Mouse (Mus musculus) right cerebral cortex, postnatal 36 days (tissue): ENCODE data around the gene Ascl3.

Source experiments
- DNase-seq, 2 experiments: peaks; one replicate each; pipeline ENCODE4 v3.0.0; 2022; ENCODE audit warnings: low spot score in 2 of 2, mixed read lengths in 1 of 2

Gene Ascl3

DNA sequence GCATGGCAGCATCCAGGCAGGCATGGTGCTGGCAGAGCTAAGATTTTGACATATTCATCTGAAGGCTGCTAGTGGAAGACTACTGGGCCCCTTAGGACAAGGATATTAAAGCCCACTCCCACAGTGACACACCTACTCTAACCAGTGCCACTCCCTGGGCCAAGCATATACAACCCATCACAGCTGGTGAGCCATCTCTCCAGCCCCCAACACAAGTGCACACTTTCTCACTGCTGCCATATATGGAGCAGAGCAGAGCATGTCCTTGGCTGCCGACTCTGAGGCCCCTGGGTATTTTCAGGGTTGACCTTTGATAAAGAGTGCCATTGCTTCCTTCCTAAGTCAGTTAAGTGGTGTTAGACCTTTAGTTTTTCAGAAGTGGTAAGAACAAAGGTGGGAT, 21.5 kb downstream of the Ascl3 start:
- DNase-seq, result no peak

DNA sequence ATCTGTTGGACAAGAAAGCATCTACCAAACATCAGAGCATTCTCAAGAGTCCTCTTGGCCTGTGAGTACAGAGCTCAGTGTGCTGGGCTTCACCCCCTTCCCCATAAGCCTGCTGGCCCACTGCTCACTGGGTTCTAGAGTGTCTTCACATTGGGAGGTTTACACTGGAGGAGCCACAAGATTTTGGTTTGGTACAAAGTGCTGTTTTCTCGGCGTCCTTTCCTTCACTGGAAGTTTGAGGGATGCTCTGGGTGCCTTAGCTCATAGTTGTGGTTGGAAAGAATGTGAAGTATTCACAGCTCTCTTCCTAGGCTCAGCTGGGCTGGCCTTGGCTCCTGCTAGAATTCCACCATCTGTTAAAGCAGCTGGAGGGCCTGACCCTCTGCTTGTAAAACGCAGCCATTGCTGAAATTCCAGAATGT, 22.6 kb downstream of the Ascl3 start:
- DNase-seq, result no peak

DNA sequence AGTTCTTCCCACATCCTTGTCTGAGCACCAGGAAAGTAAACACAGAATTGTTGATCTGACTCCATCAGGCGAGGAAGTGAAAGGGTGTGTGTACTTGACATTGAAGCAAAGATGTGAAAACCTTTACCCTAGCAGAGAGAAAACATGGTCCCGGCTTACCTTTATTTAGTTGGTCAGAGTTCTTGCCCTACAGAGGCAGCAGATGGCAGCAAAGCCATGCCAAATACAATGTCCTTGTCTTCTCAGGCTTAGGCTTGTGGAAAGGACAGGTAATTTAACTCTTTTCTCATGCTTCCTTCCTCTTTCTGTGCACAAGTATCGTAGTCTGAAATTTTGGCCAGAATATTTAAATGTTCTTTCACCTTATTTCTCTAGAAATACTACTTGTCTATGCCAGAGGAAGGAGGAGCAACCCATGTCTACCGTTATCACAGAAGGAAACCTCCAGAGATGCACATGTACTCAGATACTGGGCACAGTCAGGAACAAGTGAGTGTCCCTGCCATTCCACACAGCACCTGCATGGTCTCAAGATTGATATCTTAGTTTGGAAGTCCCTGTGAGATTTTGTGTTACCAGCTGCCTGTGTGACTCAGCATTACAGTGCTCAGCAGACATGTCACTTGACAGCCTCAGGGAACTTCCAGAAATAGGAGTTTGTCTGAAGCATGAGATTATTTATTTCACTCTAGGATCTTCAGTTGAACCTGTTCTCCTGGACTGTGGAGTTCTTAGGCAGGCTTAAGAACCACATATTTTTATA, 24.3 kb downstream of the Ascl3 start:
- DNase-seq, result no peak

DNA sequence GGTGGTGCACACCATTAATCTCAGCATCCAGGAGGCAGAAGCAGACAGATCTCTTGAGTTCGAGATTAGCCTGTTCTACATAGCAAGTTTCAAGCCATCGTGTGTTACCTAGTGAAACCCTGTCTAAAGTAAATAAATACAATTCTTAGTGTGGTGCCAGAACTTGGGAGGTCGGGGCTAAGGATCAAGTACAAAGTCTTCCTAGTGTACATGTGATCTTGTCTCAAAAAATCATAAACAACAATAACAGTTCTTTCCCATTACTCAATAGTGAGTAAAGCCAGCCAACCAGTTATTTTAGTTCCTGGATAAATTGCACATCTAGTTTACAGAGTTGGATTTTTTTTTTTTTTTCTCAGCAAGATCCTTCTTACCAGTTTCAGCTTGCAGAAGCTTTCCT, 27.1 kb downstream of the Ascl3 start:
- no peak for DNase-seq

DNA sequence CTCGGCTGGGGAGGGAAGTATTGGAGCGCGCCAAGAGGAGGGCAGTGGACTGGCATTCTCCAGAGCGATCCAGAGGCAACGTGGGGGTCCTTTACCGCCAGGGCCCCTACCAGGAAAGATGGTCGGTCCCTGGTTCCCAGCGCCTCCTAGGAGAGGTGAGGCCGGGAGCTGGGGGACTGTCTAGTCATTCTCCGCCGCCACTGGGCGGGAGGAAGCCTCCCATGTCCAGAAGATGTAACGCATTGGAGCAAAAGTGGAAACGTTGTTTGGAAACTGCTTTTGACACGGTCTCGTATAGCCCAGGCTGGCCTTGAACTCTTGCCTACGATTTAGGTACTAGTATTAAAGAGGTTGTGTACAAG, 27.5 kb downstream of the Ascl3 start:
- no peak for DNase-seq

DNA sequence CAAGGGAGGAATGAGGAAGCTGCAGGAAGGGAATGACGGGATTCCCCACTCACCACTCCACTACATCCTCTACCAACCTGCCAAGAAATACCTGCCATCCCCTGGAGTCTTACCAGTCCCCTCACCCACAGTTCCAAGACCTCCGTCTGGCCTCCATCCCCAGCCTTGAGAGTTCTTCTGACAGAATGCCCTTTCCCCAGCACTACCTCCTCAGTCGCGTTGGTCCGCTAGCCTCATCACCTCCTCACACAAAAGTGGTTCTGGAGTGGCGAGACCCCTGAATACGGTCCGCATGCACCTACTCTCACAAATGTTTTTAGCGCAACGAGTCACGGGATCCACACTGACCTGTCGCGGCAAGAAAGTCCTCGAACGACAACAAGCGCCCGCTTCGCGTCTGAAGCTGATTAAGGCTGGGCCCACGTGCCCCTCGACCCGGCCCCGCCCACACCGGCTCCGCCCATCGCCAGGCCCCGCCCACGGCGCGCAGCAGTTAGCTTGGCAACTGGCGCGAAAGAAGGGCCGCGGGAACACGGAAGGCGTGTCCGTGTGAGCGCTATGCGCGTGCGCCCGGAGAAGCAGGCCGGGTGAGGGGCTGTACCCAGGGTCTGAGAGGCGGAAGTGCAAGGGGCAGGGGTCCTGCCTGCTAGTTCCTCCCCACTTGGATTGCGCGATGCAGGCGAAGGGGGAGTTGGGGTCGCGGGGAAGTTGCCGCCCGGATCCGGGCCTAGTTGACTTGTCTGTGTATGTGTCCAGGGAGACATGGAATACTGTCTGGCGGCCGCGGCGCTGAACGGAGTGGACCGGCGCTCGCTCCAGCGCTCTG, 28.1 kb downstream of the Ascl3 start, which contains the start of the genes St5 and Akip1:
Gene St5, minus strand, starts transcription at position 416 of the 826 bp plus-strand sequence.
Gene Akip1, plus strand, starts transcription at position 501 of the 826 bp plus-strand sequence.
- peak; percentile 87 to 88 for DNase-seq

DNA sequence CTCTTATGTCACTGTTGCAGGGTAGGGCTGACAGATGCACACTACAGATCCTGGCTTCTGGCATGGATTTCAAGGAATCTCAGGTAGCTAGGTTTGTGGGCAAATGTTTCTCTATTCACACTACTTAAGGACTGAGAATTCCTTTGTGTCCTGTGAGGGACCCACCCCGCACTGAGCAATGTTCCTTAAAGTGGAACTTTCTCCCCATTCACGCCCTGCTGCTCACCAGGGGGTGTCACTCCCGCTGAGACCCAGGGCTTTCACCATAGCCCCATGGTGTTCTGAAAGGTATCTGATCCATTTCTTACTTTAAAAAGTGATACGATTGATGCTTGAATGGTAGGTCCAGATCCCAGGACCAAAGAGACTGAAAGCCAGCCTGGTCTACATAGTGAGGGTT, 28.8 kb downstream of the Ascl3 start:
- DNase-seq, result no peak

DNA sequence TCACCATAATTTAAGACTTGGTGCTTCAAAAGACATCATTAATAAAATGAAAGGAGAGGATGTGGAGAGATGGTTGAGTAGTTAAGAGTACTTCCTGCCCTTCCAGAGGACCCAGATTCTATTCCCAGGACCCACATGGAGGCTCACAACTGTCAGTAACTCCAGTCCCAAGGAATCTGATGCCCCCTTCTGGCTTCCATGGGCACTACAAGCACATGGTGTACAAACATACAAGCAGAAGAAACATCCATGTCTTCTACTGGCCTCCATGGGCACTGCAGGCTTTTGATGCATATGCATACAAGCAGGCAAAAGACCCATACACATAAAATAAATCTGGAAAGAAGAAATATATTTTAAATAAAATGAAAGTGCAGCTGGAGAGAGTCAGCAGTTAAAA, 31.3 kb downstream of the Ascl3 start:
- DNase-seq, result no peak

DNA sequence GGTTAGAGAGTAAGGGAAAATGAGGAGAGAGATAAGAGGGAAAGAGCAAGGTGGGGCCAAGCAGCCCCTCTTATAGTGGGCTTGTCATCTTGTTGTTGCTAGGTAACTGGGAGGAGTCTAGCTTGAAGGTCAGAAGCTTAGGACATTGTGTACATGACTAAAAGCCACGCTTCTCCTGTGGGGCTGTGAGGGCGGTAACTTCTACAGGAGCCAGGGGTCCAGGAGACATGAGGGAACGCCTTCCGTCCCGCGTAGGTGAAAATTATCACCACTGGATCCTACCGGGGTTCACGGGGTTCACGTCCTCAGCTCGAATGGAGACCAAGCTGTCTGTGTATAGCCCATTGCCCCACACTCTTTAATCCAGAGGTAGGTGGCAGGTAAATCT, 36.2 kb downstream of the Ascl3 start:
- DNase-seq, result no peak

DNA sequence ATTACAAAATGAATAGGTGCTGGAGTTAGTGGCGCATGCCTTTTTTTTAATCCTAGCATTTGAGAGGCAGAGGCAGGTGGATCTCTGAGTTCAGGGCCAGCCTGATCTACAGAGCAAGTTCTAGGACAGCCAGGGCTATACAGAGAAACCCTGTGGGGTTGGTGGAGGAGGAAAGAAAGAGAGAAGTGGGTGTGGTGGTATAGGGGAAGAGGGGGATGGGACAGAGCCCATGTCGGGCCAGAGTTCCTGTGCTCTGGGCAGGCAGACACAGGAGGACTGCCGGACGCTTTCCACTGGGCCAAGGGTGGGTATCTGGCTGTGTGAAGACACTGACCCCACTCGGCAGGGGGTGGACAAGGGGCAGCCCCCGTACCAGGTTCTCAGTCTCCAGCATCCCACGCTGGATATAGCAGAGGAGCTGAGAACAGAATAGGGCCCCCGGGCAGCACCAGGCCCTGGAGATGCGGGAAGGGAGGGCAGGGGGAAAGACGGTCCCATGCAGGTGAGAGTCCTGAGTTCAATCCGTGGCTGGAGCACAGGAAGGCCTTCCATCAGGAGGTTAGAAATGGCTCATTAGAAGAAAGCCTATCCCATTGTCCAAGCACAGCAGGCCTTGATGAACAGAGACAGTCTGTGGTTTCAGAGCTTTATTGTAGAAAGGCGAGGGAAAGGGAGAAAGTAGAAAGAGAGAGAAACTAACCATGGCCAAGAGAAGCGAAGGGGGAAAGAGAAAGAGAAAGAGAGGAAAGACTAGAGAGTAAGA, 36.8 kb downstream of the Ascl3 start:
- no peak for DNase-seq

DNA sequence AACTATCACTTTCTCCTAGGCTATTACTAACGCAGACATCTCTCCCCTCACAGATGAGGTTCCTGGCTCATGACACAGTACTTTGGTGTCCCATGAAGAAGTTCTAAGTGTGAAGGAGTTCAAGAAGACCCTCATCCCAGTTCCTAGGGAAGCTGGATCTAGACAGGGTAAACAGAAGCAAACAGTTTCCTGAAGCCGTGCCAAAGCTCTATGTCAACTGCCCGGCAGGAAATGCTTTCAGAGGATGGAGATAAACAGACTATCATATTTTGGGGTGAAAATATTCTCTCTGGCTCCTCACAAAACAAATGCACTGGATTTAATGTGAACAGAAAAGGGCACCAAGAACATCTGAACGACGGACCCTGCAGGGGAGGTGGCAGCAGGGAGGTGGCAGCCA, 40.6 kb downstream of the Ascl3 start:
- DNase-seq, result no peak

DNA sequence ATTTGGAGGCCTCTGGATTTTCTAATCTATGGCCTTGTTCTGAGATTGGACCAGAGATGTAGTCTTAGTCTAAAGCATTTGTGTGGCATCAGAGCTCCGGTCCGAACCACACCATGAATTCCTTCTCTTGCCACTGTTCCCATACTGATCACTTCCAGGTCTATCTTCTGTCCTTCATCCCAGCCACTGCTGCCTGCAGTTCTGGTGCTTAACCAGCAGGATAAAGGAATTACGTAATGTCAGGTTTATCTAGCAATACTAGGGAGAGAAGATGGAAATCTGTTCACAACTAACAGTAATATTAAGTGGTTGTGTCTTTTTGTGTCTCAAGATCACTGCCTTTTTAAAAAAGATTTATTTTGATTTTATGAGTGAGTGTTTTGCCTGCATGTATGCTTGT, 41.4 kb downstream of the Ascl3 start:
- no peak for DNase-seq

DNA sequence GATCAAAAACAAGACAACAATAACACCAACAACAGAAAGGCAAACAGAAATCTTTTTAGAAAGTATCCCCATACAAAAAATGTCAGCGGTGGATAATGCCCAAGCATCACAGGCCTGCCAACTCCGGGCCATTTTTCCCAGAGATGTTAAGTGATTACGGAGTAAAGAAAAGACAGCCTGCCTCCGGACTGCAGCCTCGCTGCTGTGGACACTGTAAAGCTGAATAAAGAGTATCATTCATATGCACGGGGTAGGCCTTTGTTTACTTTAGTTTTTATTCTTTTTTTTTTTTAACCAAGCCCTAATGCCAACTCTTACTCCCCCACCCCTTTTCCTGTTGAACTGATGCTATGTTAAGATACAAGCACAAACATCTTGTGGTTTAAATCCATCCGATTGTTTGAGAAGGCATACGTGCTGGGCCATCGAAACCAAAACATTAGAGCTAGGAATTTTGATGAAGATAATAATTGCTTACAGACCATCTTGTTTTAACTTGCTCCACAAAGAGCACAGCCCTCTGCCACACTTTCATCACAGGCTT, 44.9 kb downstream of the Ascl3 start:
- DNase-seq, result no peak

DNA sequence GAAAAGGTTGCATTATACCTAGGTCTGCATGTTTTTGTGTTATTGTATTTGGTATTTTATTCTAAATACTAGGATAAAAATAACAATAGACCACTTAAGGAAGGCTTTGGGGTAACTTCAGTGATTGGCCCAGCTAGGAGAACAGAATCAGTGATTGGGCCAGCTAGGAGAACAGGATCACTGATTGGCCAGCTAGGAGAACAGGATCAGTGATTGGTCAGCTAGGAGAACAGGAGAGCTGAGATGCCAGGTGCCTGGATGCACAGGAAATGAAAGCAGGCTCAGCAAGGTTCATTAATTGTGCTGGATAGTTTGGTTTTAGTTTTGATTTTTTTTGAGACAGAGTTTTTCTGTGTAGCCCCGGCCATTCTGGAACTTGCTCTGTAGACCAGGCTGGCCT, 50.6 kb downstream of the Ascl3 start:
- no peak for DNase-seq

DNA sequence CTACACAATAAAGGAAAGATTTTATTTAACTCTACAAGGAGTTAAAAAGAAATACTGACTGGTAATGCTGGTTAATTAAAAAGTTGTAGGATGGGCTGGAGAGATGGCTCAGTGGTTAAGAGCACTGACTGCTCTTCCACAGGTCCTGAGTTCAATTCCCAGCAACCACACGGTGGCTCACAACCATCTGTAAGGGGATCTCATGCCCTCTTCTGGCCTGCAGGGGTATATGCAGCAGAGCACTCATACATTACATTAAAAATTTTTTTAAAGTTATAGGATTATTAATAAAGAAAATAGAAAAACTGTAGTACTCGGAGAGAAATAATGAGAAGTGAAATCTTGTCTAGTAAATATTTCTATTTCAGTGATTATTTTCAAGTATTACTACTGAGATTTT, 51.2 kb downstream of the Ascl3 start:
- no peak for DNase-seq
